Mouse (Mus musculus): ENCODE measurements at regions not wholly inside any gene's neighbourhood (a gene's known extent, or its start where the extent isn't known, plus 50 kb on each side); places are given as distances from the start of the nearest gene placed in this dataset.

DNA sequence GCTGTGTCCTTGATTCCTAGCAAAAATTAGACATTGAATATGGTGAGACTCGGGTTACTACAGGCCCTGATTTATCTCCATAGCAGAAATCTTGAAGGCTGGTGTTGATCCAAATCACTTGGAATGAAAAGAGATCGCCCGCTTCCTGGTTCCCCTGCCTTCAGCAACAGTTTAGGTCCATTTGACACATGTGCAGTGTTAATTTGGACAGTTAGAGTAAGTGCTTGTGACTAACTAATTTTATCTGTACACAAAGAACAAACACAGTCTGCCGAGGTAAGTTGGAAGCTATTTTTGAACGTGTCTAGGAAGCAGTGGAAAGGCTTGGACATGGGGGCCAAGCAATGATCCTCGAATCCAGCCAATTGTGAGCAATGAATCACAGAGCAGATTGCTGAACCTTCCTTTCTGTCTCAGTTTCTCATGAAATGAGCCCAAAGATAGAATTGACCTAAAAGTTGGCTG lies 105.2 kb upstream of the Arhgap5 start:
- TF ChIP-seq POLR2A (IDR thresholded peaks at IDR 0.05; ENCODE audit: insufficient read depth, low read depth, low read length), result no peak
- TF ChIP-seq CTCF (IDR thresholded peaks at IDR 0.05), result no peak
- TF ChIP-seq EP300 (IDR thresholded peaks at IDR 0.05; ENCODE audit: insufficient read depth, low read depth, low read length), result no peak

Data from heart, adult 2 months (tissue).